Mouse (Mus musculus) cerebellum, adult 2 months (tissue): ENCODE measurements around the gene Hpf1. TPM values are rescaled to one million over a fixed set of nuclear protein-coding genes. Genes with fewer than 3 reads are reported as not detected.

Experiments
- DNase-seq, 2 experiments: peaks; one replicate each; pipeline ENCODE4 v3.0.0; 2021
- H3K27ac ChIP-seq: fragments of 200-500 bp; 2 replicates; pipeline ENCODE4 v1.5.1; 2012; ENCODE audit warnings: low read length, control low read depth, inconsistent platforms; ENCODE audit not compliant: insufficient read depth
- H3K27me3 ChIP-seq: fragments of 200-500 bp; 2 replicates; pipeline ENCODE4 v1.6.1; 2012; ENCODE audit warnings: inconsistent platforms, mild to moderate bottlenecking, low read length, moderate library complexity; ENCODE audit not compliant: control insufficient read depth, insufficient read depth
- H3K4me1 ChIP-seq: fragments of 200-500 bp; 2 replicates; pipeline ENCODE4 v1.6.1; 2011; ENCODE audit warnings: low read length; ENCODE audit not compliant: control insufficient read depth, insufficient read depth
- H3K4me3 ChIP-seq: fragments of 200-500 bp; replicated peaks from 2 replicates; pipeline ENCODE3; 2011; ENCODE audit warnings: mild to moderate bottlenecking, low read depth, low read length, control low read depth; ENCODE audit not compliant: insufficient read depth
- CTCF ChIP-seq: fragments of 200-500 bp; IDR thresholded peaks from 2 replicates; pipeline ENCODE4 v1.5.1; 2011; ENCODE audit warnings: low read depth, mild to moderate bottlenecking, control low read depth, low read length, moderate library complexity, borderline replicate concordance; ENCODE audit not compliant: insufficient read depth
- POLR2A ChIP-seq: fragments of 200-500 bp; IDR thresholded peaks from 2 replicates; pipeline ENCODE4 v1.6.1; 2011; ENCODE audit warnings: low read length, control low read depth, borderline replicate concordance; ENCODE audit not compliant: insufficient read depth
- WGBS: fragments of 180-500 bp; shearing (Covaris S2); methylation state at CpG from one replicate; pipeline ENCODE4 v1.1.7; 2018; 5-methylcytosine and 5-hydroxymethylcytosine counted together
- polyA plus RNA-seq: library from polyadenylated mRNA; depleted of rRNA; stranded (reverse); fragments of >200 nt; gene quantifications from 2 replicates; pipeline ENCODE4 v1.2.3, GENCODE M21; 2012; rRNA removed

The Hpf1 gene
- polyA plus RNA-seq, result 46.0 and 50.4 TPM in 2 replicates

DNA sequence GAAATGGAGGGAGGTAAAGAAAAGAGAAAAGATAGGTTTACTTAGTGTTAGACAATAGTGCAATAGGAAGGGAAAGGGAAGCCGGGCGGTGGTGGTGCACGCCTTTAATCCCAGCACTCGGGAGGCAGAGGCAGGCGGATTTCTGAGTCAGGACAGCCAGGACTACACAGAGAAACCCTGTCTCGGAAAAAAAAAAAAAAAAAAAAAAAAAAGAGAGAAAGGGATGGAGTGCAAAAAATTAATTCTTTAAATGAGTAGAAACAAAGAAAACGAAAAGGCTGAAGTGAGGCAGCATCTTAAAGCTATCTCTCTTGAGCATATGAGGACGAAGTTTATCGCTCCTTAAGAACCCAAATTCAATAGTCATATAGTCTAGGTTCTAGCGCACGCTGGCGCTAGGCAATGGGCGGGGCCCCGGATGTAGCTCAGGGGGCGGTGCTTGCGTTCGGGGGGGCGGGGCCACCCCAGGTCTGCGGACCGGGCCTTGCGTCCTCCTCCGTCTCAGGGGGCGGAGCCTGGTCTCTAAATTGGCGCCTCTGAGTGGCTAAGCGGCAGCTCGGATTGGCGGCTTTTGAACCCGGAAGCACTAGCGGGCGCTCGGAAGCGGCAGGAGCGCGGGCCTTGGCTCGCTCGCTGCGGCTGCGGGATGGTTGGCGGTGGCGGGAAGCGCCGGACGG lies at the start of gene Hpf1:
Gene Hpf1, plus strand, starts transcription at position 576 of the 677 bp plus-strand sequence.
- no peak for TF ChIP-seq CTCF
- peak; percentile 78 for TF ChIP-seq POLR2A
- peak within 1 kb of the TSS; percentile 81 for H3K4me3 ChIP-seq
- no peaks in the 10 kb centered on the region for H3K27me3 ChIP-seq
- peak within 1 kb of the TSS; percentile 23; the same call in 1 of the 2 replicates for H3K27ac ChIP-seq
- H3K4me1 ChIP-seq, result no peaks in the 10 kb centered on the region; the same call in none of the 2 replicates
- DNase-seq, result peak; percentile 93 to 97
- WGBS, result 5% methylated on average over 43 of the region's 43 CpGs

GRCm38 (mm10) chr8:60842388-60842787 lies 47.8 kb upstream of the Hpf1 start:
- H3K4me3 ChIP-seq, result no peak overlapping the region

GRCm38 (mm10) chr8:60857559-60857958 lies 32.7 kb upstream of the Hpf1 start:
- Histone ChIP-seq H3K4me3 (no peak overlapping the region), H3K4me1 (no peaks in the 10 kb centered on the region), H3K27ac (no peak overlapping the region), H3K27me3 (no peaks in the 10 kb centered on the region)
- DNase-seq, result no peak
- TF ChIP-seq CTCF (no peak), POLR2A (no peak)

More at GRCm38 (mm10) chr8:60842388-60842787, 47.8 kb upstream of the Hpf1 start:
- DNase-seq, result no peak
- WGBS, result 88% methylated on average over 6 of the region's 6 CpGs
- no peaks in the 10 kb centered on the region for H3K4me1 ChIP-seq
- H3K27me3 ChIP-seq, result no peaks in the 10 kb centered on the region
- no peak overlapping the region for H3K27ac ChIP-seq
- TF ChIP-seq POLR2A (no peak), CTCF (no peak)

- no peak for DNase-seq
- Histone ChIP-seq H3K27me3 (no peaks in the 10 kb centered on the region), H3K4me3 (no peak overlapping the region), H3K4me1 (no peaks in the 10 kb centered on the region), H3K27ac (no peak overlapping the region)
- TF ChIP-seq CTCF, result no peak
- no peak for TF ChIP-seq POLR2A
Observed at GRCm38 (mm10) chr8:60858091-60858490, 32.1 kb upstream of the Hpf1 start.

- Histone ChIP-seq H3K27ac (no peak overlapping the region), H3K27me3 (no peaks in the 10 kb centered on the region), H3K4me3 (no peak overlapping the region), H3K4me1 (no peaks in the 10 kb centered on the region)
- DNase-seq, result no peak
- TF ChIP-seq POLR2A (no peak), CTCF (no peak)
- WGBS, result 77% methylated on average over 4 of the region's 4 CpGs
Observed at GRCm38 (mm10) chr8:60858911-60859476, 31.2 kb upstream of the Hpf1 start.

DNA sequence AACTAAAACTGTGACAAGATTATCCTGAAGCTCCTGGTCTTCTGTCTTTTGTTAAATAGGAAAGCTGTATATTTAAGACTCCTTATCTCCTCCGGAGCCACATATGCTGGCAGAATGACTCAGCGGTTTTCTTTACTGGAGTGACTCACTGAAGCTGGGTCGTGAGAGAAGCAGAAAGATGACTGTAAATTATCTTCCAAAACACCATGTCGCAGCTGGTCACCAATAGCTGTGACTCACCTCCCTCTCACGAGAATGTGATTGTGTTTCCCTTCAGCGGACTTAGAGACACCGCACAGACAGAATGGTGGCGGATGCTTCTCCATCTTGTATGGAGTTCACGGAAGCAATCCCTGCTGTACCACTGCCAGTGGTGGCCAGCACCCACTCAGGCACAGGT lies 30.6 kb upstream of the Hpf1 start:
- no peak overlapping the region for H3K4me3 ChIP-seq
- 76% methylated on average over 9 of the region's 9 CpGs for WGBS
- TF ChIP-seq CTCF (no peak), POLR2A (no peak)
- DNase-seq, result no peak
- H3K4me1 ChIP-seq, result no peaks in the 10 kb centered on the region
- no peak overlapping the region for H3K27ac ChIP-seq
- no peaks in the 10 kb centered on the region for H3K27me3 ChIP-seq

GRCm38 (mm10) chr8:60860749-60861148 lies 29.5 kb upstream of the Hpf1 start:
- H3K4me1 ChIP-seq, result no peaks in the 10 kb centered on the region
- H3K4me3 ChIP-seq, result no peak overlapping the region
- no peak for DNase-seq
- no peak for TF ChIP-seq CTCF
- TF ChIP-seq POLR2A, result no peak
- WGBS, result 66% methylated on average over 3 of the region's 3 CpGs
- H3K27ac ChIP-seq, result no peak overlapping the region
- no peaks in the 10 kb centered on the region for H3K27me3 ChIP-seq

DNA sequence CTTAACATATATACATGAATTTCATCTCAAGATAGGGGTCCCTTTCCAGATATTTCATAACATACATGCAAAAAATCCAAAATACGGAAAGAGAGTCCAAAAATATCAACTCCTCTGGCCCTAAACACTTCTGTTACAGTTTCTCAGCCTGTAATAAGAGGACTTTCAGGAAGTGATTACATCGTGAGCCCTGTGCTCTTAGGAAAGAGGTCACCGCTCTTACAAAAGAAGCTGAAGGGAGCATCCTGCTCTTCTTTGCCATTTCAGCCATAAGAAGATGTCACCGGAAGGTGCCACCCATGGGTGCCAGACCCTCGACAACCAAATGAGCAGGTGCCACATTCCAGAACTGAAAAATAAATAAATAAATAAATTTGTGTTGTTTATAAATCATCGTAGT lies 28.4 kb upstream of the Hpf1 start:
- Histone ChIP-seq H3K27me3 (no peaks in the 10 kb centered on the region), H3K4me3 (no peak overlapping the region), H3K4me1 (no peaks in the 10 kb centered on the region), H3K27ac (no peak overlapping the region)
- DNase-seq, result no peak
- 91% methylated on average over 6 of the region's 6 CpGs for WGBS
- TF ChIP-seq POLR2A, result no peak
- TF ChIP-seq CTCF, result no peak
